Mouse (Mus musculus) forebrain, embryonic 14.5 days (tissue): ENCODE data around the gene Gen1. TPM values are rescaled to one million over a fixed set of nuclear protein-coding genes. Genes with fewer than 3 reads are reported as not detected.

Experiments used
- ATAC-seq: fragments of 200-750 bp; cut with Nextera tagmentation; 2 replicates; pipeline ENCODE4 v1.8.0; 2017; ENCODE audit warnings: mild to moderate bottlenecking, moderate library complexity
- DNase-seq: peaks from one replicate; pipeline ENCODE4 v3.0.0-alpha.2; 2015; ENCODE audit warnings: low spot score
- H3K27ac ChIP-seq: fragments of 300-500 bp; sonication (generic); 2 replicates; pipeline ENCODE4 v1.5.1; 2014; ENCODE audit warnings: low read depth, mild to moderate bottlenecking, control low read depth, low read length, moderate library complexity
- H3K27me3 ChIP-seq: fragments of 300-500 bp; sonication (generic); replicated peaks from 2 replicates; pipeline ENCODE4 v1.6.1; 2014; ENCODE audit warnings: low read length, control low read depth, mixed read lengths; ENCODE audit not compliant: control insufficient read depth, insufficient read depth
- H3K36me3 ChIP-seq: fragments of 300-500 bp; sonication (generic); 2 replicates; pipeline ENCODE4 v1.6.1; 2014; ENCODE audit warnings: low read length, control low read depth; ENCODE audit not compliant: control insufficient read depth, insufficient read depth
- H3K4me1 ChIP-seq: fragments of 300-500 bp; sonication (generic); 2 replicates; pipeline ENCODE4 v1.6.1; 2014; ENCODE audit warnings: antibody characterized with exemption, low read length, control low read depth; ENCODE audit not compliant: control insufficient read depth, insufficient read depth
- H3K4me2 ChIP-seq: fragments of 300-500 bp; sonication (generic); 2 replicates; pipeline ENCODE4 v1.6.1; 2014; ENCODE audit warnings: mild to moderate bottlenecking, control low read depth, low read length
- H3K4me3 ChIP-seq: fragments of 300-500 bp; sonication (generic); 2 replicates; pipeline ENCODE4 v1.5.1; 2014; ENCODE audit warnings: low read depth, low read length, control low read depth
- H3K9ac ChIP-seq: fragments of 300-500 bp; sonication (generic); 2 replicates; pipeline ENCODE4 v1.6.1; 2014; ENCODE audit warnings: mild to moderate bottlenecking, low read length, control low read depth, moderate library complexity
- H3K9me3 ChIP-seq: fragments of 300-500 bp; sonication (generic); replicated peaks from 2 replicates; pipeline ENCODE4 v1.6.1; 2016; ENCODE audit warnings: low read length, control low read depth, mixed read lengths; ENCODE audit not compliant: control insufficient read depth
- WGBS: fragments of 180-500 bp; shearing (Covaris S2); extraction: QIAGEN DNeasy Blood & Tissue Kit; methylation state at CpG from one replicate; pipeline ENCODE4 v1.1.7; 2014; 5-methylcytosine and 5-hydroxymethylcytosine counted together
- polyA plus RNA-seq: library from polyadenylated mRNA; unstranded; fragments of >200 nt; fragmentation: Nextera tagmentation; extraction: Ambion mirVana; gene quantifications from 2 replicates; pipeline ENCODE4 v1.2.1, GENCODE M21; 2014

The Gen1 gene
- polyA plus RNA-seq, 1 experiment from 2014 or later: 6.9 TPM

DNA sequence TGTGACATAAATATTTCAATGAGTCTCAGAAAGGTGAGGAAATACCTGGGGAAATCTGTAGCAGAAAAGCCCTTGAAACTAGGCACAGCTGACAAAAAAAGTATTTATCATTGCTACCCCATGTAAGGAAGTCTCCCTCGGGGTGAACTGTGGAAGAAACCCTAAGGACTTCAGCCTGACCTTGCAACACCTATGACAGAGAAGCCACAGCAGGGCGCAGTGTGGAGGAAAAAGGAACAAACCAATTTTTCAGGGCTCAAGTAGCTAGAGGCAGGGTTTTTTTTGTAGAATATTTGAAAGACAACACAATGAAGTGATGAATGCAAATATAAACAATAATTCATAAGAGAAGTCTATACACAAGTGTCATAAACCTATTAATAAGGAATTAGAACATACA is 29.6 kb downstream of the Gen1 start:
- no peaks in the 10 kb centered on the region for H3K4me1 ChIP-seq
- no peak overlapping the region for H3K4me2 ChIP-seq
- no peak overlapping the region for H3K9ac ChIP-seq
- 80% methylated on average over 2 of the region's 2 CpGs for WGBS
- ATAC-seq (no peak), DNase-seq (no peak)
- H3K27ac ChIP-seq: no peak overlapping the region
- H3K4me3 ChIP-seq: no peak overlapping the region
- H3K27me3 ChIP-seq: no peaks in the 10 kb centered on the region
- 0 out of 2 replicates have a peak, but pooled peaks cover 2% of the 10 kb centered on the region for H3K36me3 ChIP-seq
- no peaks in the 10 kb centered on the region for H3K9me3 ChIP-seq

DNA sequence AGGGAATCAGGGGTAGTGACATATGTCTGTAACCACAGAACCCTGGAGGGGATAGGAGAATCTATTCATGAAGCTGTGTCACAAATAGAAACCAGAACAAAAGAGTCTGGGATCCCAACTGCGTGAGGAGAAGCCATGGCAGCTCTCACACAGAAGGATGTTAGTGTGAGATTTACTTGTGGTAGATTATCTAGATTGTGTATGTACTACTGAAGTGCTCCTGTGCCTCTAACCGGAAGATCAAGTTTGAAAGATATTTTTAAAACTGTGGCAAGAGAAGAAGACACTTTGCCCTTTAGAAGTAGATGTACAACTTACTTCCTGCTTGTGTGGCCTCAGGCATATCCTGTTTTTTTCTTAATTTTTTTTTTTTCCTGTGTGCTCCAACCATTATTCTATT is 35.3 kb downstream of the Gen1 start:
- DNase-seq (no peak), ATAC-seq (no peak)
- H3K4me3 ChIP-seq: no peak overlapping the region
- H3K9me3 ChIP-seq: no peaks in the 10 kb centered on the region
- H3K27ac ChIP-seq: no peak overlapping the region
- no peaks in the 10 kb centered on the region for H3K36me3 ChIP-seq
- no peak overlapping the region for H3K4me2 ChIP-seq
- no peaks in the 10 kb centered on the region for H3K27me3 ChIP-seq
- H3K4me1 ChIP-seq: no peaks in the 10 kb centered on the region
- WGBS: 84% methylated on average over 2 of the region's 2 CpGs
- H3K9ac ChIP-seq: no peak overlapping the region

- Histone ChIP-seq H3K4me1 (no peaks in the 10 kb centered on the region; the same call in 1 of the 2 replicates), H3K9ac (no peak overlapping the region), H3K27me3 (no peaks in the 10 kb centered on the region), H3K4me3 (no peak overlapping the region), H3K36me3 (no peaks in the 10 kb centered on the region), H3K4me2 (no peak overlapping the region), H3K27ac (no peak overlapping the region), H3K9me3 (no peaks in the 10 kb centered on the region)
- WGBS: 83% methylated on average over 5 of the region's 5 CpGs
- DNase-seq (no peak), ATAC-seq (no peak)
Measured at GRCm38 (mm10) chr12:11226529-11227268, 38.9 kb downstream of the Gen1 start.

- Histone ChIP-seq H3K36me3 (no peaks in the 10 kb centered on the region), H3K4me1 (no peaks in the 10 kb centered on the region; the same call in 1 of the 2 replicates), H3K9me3 (no peaks in the 10 kb centered on the region), H3K4me2 (no peak overlapping the region), H3K27ac (no peak overlapping the region), H3K27me3 (no peaks in the 10 kb centered on the region), H3K4me3 (no peak overlapping the region), H3K9ac (no peak overlapping the region)
- DNase-seq: no peak
- 30% methylated on average over 1 of the region's 1 CpGs for whole genome bisulfite sequencing
- ATAC-seq: no peak
Measured at GRCm38 (mm10) chr12:11226123-11226522, 39.5 kb downstream of the Gen1 start.

- Histone ChIP-seq H3K27me3 (no peaks in the 10 kb centered on the region), H3K4me2 (no peak overlapping the region), H3K9ac (no peak overlapping the region), H3K36me3 (no peaks in the 10 kb centered on the region), H3K4me3 (no peak overlapping the region), H3K9me3 (no peaks in the 10 kb centered on the region), H3K4me1 (no peaks in the 10 kb centered on the region; the same call in 1 of the 2 replicates), H3K27ac (no peak overlapping the region)
- ATAC-seq (no peak), DNase-seq (no peak)
- WGBS: 11% methylated on average over 5 of the region's 5 CpGs
Measured at GRCm38 (mm10) chr12:11224722-11225121, 40.9 kb downstream of the Gen1 start.

DNA sequence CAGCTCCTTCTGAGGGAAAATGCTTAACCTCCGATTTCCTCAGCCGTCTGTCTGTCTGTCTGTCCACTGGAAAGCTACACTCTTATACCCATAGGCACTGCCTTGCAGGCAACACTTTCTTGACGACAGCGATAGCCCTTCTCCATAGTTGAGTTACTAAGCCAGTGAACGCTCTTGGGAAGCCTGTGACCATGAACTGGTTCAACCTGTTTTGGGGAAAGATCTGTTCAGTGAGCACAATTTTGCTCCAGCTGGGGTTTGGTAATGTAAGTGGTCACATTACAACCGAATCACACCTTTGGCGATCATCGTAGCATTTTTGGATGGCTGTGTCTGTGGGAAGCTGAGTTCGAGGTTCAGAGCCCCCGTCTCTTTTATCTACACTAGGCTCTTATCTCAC is 42.5 kb downstream of the Gen1 start:
- no peak overlapping the region for H3K27ac ChIP-seq
- 96% methylated on average over 10 of the region's 10 CpGs for WGBS
- no peaks in the 10 kb centered on the region for H3K36me3 ChIP-seq
- no peaks in the 10 kb centered on the region for H3K27me3 ChIP-seq
- H3K4me1 ChIP-seq: no peaks in the 10 kb centered on the region; the same call in 1 of the 2 replicates
- no peaks in the 10 kb centered on the region for H3K9me3 ChIP-seq
- DNase-seq (no peak), ATAC-seq (no peak)
- no peak overlapping the region for H3K9ac ChIP-seq
- H3K4me2 ChIP-seq: no peak overlapping the region
- no peak overlapping the region for H3K4me3 ChIP-seq

GRCm38 (mm10) chr12:11222566-11222965 is 43.0 kb downstream of the Gen1 start:
- H3K4me3 ChIP-seq: no peak overlapping the region
- DNase-seq (no peak), ATAC-seq (no peak)
- H3K9ac ChIP-seq: no peak overlapping the region
- no peak overlapping the region for H3K4me2 ChIP-seq
- WGBS: 69% methylated on average over 3 of the region's 3 CpGs
- no peak overlapping the region for H3K27ac ChIP-seq
- H3K4me1 ChIP-seq: no peaks in the 10 kb centered on the region; the same call in 1 of the 2 replicates
- no peaks in the 10 kb centered on the region for H3K27me3 ChIP-seq
- no peaks in the 10 kb centered on the region for H3K36me3 ChIP-seq
- no peaks in the 10 kb centered on the region for H3K9me3 ChIP-seq

DNA sequence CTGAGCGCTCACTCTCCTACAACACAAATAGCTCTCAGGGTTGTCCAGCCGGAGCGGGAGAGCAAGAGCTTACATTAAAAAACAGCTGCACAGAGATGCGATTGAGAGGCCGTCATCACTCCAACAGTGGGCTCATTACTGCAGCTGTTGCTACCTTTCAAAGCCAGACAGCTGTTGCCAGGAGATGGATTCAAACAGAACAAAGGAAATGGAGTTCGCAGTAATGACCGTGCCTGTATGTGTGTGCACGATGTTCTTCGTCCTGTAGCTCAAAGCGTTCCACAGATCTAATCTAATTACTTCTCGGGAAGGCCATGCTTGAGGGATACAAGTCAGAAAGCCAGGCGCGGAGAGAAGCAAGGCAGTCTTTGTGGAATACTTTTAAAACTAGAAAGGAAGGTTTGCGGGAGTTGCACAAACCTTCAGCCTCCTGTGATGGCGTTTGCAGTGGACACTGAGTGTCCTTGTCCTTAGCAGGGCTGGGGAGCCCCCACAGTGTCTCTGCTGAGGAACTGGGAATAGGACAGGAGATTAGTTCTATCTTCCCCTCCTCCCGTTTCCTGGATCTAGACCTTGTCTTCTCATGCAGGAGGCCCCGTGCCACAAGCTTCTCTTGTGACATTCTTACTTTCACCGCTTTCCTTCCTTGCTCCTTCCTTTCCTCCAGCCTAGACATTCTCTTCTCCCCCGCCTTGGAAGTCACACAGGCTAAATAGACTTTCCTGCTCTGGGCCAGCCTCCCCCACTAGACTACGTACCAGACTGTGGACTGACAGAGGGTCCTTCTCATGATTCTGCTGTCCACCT is 43.9 kb downstream of the Gen1 start:
- DNase-seq: peak; percentile 67
- Histone ChIP-seq H3K4me3 (no peak overlapping the region), H3K4me2 (no peak overlapping the region), H3K9me3 (no peaks in the 10 kb centered on the region), H3K4me1 (no peaks in the 10 kb centered on the region; the same call in 1 of the 2 replicates), H3K27me3 (no peaks in the 10 kb centered on the region), H3K36me3 (no peaks in the 10 kb centered on the region), H3K9ac (no peak overlapping the region), H3K27ac (peak overlapping the region; percentile 67; the same call in 1 of the 2 replicates)
- WGBS: 37% methylated on average over 20 of the region's 20 CpGs
- peak; percentile 87 for ATAC-seq
